Mouse (Mus musculus) megakaryocyte, embryonic 14.5 days (primary cell): Measurements from ENCODE around the gene Lyrm4.

Experiments used
- FLI1 ChIP-seq: IDR thresholded peaks from 2 replicates; pipeline ENCODE4 v1.6.1; 2012; ENCODE audit warnings: low read length, inconsistent platforms, mixed read lengths
- GATA1 ChIP-seq: IDR thresholded peaks from 3 replicates; pipeline ENCODE4 v1.6.1; 2012; ENCODE audit warnings: mixed read lengths, low read length, inconsistent platforms, borderline replicate concordance

- no peak for TF ChIP-seq GATA1
- no peak for TF ChIP-seq FLI1
Measured at GRCm38 (mm10) chr13:36145601-36146000, 28.3 kb upstream of the Lyrm4 start.
